Mouse (Mus musculus) lung, embryonic 14.5 days (tissue): ENCODE measurements around the gene Klhl40. TPM values are rescaled to one million over a fixed set of nuclear protein-coding genes. Genes with fewer than 3 reads are reported as not detected.

Source experiments
- ATAC-seq: fragments of 200-750 bp; cut with Nextera tagmentation; 2 replicates; pipeline ENCODE4 v1.8.0; 2017; ENCODE audit warnings: mild to moderate bottlenecking, moderate TSS enrichment, moderate library complexity; ENCODE audit not compliant: insufficient read depth
- DNase-seq: peaks from one replicate; pipeline ENCODE4 v3.0.0-alpha.2; 2015
- H3K27ac ChIP-seq: fragments of 300-500 bp; sonication (generic); 2 replicates; pipeline ENCODE4 v1.5.1; 2014; ENCODE audit warnings: low read depth, mild to moderate bottlenecking, moderate library complexity
- H3K27me3 ChIP-seq: fragments of 300-500 bp; sonication (generic); 2 replicates; pipeline ENCODE4 v1.6.1; 2014; ENCODE audit warnings: low read length, control low read depth; ENCODE audit not compliant: insufficient read depth
- H3K36me3 ChIP-seq: fragments of 300-500 bp; sonication (generic); 2 replicates; pipeline ENCODE4 v1.6.1; 2014; ENCODE audit warnings: control low read depth; ENCODE audit not compliant: insufficient read depth
- H3K4me1 ChIP-seq: fragments of 300-500 bp; sonication (generic); 2 replicates; pipeline ENCODE4 v1.6.1; 2014; ENCODE audit warnings: antibody characterized with exemption, control low read depth; ENCODE audit not compliant: insufficient read depth
- H3K4me2 ChIP-seq: fragments of 300-500 bp; sonication (generic); 2 replicates; pipeline ENCODE4 v1.6.1; 2014; ENCODE audit warnings: mild to moderate bottlenecking
- H3K4me3 ChIP-seq: fragments of 300-500 bp; sonication (generic); 2 replicates; pipeline ENCODE4 v1.5.1; 2014; ENCODE audit warnings: low read depth, low read length
- H3K9ac ChIP-seq: fragments of 300-500 bp; sonication (generic); 2 replicates; pipeline ENCODE4 v1.6.1; 2014
- H3K9me3 ChIP-seq: fragments of 300-500 bp; sonication (generic); 2 replicates; pipeline ENCODE4 v1.6.1; 2016; ENCODE audit warnings: low read depth, low read length, control low read depth
- CTCF ChIP-seq: IDR thresholded peaks from 2 replicates; pipeline ENCODE4 v1.5.1; 2016; ENCODE audit warnings: antibody characterized with exemption, low read depth
- whole genome bisulfite sequencing: fragments of 180-500 bp; shearing (Covaris S2); extraction: QIAGEN DNeasy Blood & Tissue Kit; methylation state at CpG from one replicate; pipeline ENCODE4 v1.1.7; 2014; 5-methylcytosine and 5-hydroxymethylcytosine counted together
- polyA plus RNA-seq: library from polyadenylated mRNA; unstranded; fragments of >200 nt; fragmentation: Nextera tagmentation; extraction: Ambion mirVana; gene quantifications from 2 replicates; pipeline ENCODE4 v1.2.1, GENCODE M21; 2014

The Klhl40 gene
- polyA plus RNA-seq, 1 experiment from 2014 or later, result 0.17 TPM

- DNase-seq (no peak), ATAC-seq (no peak)
- no peak overlapping the region for H3K4me3 ChIP-seq
- H3K27ac ChIP-seq, result no peak overlapping the region
- H3K9ac ChIP-seq, result no peak overlapping the region
- H3K9me3 ChIP-seq, result no peaks in the 10 kb centered on the region
- no peak overlapping the region for H3K4me2 ChIP-seq
- no peaks in the 10 kb centered on the region for H3K36me3 ChIP-seq
- WGBS, result 81% methylated on average over 7 of the region's 7 CpGs
- no peak for TF ChIP-seq CTCF
- H3K4me1 ChIP-seq, result no peaks in the 10 kb centered on the region
- H3K27me3 ChIP-seq, result no peaks in the 10 kb centered on the region
Measured at GRCm38 (mm10) chr9:121823991-121824390, 46.6 kb downstream of the Klhl40 start.

- no peaks in the 10 kb centered on the region for H3K4me1 ChIP-seq
- H3K4me2 ChIP-seq, result no peak overlapping the region
- DNase-seq, result no peak
- H3K36me3 ChIP-seq, result no peaks in the 10 kb centered on the region
- no peak overlapping the region for H3K9ac ChIP-seq
- TF ChIP-seq CTCF, result no peak
- 79% methylated on average over 3 of the region's 3 CpGs for WGBS
- no peaks in the 10 kb centered on the region for H3K27me3 ChIP-seq
- ATAC-seq, result no peak
- no peak overlapping the region for H3K4me3 ChIP-seq
- no peaks in the 10 kb centered on the region for H3K9me3 ChIP-seq
- H3K27ac ChIP-seq, result no peak overlapping the region
Measured at GRCm38 (mm10) chr9:121826356-121826755, 48.9 kb downstream of the Klhl40 start.

GRCm38 (mm10) chr9:121828314-121828713 lies 50.9 kb downstream of the Klhl40 start:
- H3K4me1 ChIP-seq, result no peaks in the 10 kb centered on the region
- H3K27me3 ChIP-seq, result no peaks in the 10 kb centered on the region
- H3K9me3 ChIP-seq, result no peaks in the 10 kb centered on the region
- ATAC-seq (no peak), DNase-seq (no peak)
- no peak overlapping the region for H3K27ac ChIP-seq
- no peaks in the 10 kb centered on the region for H3K36me3 ChIP-seq
- no peak overlapping the region for H3K9ac ChIP-seq
- H3K4me2 ChIP-seq, result no peak overlapping the region
- no peak overlapping the region for H3K4me3 ChIP-seq
- no peak for TF ChIP-seq CTCF
- 52% methylated on average over 6 of the region's 6 CpGs for WGBS

GRCm38 (mm10) chr9:121829270-121829992 lies 52.0 kb downstream of the Klhl40 start:
- WGBS, result 45% methylated on average over 7 of the region's 7 CpGs
- no peaks in the 10 kb centered on the region for H3K9me3 ChIP-seq
- no peaks in the 10 kb centered on the region for H3K4me1 ChIP-seq
- ATAC-seq (no peak), DNase-seq (no peak)
- no peak overlapping the region for H3K4me3 ChIP-seq
- H3K9ac ChIP-seq, result no peak overlapping the region
- H3K36me3 ChIP-seq, result no peaks in the 10 kb centered on the region
- H3K27ac ChIP-seq, result no peak overlapping the region
- no peak for TF ChIP-seq CTCF
- H3K27me3 ChIP-seq, result no peaks in the 10 kb centered on the region
- H3K4me2 ChIP-seq, result no peak overlapping the region

- WGBS, result 70% methylated on average over 6 of the region's 6 CpGs
Measured at GRCm38 (mm10) chr9:121830243-121830955, 53.0 kb downstream of the Klhl40 start.

GRCm38 (mm10) chr9:121830956-121831293 lies 53.5 kb downstream of the Klhl40 start:
- ATAC-seq (0 out of 2 replicates have a peak, but pooled peaks have one; percentile 10), DNase-seq (peak; percentile 94)
- Histone ChIP-seq H3K9me3 (no peaks in the 10 kb centered on the region; the same call in 1 of the 2 replicates), H3K27me3 (no peaks in the 10 kb centered on the region), H3K9ac (no peak overlapping the region), H3K4me2 (no peak overlapping the region), H3K36me3 (no peaks in the 10 kb centered on the region), H3K4me1 (no peaks in the 10 kb centered on the region), H3K4me3 (no peak overlapping the region), H3K27ac (no peak overlapping the region)
- peak; percentile 90 for TF ChIP-seq CTCF
- WGBS, result 20% methylated on average over 6 of the region's 6 CpGs

More at GRCm38 (mm10) chr9:121830243-121830955, 53.0 kb downstream of the Klhl40 start:
- Histone ChIP-seq H3K4me3 (no peak overlapping the region), H3K9ac (no peak overlapping the region), H3K4me2 (no peak overlapping the region), H3K27me3 (no peaks in the 10 kb centered on the region), H3K4me1 (no peaks in the 10 kb centered on the region), H3K9me3 (no peaks in the 10 kb centered on the region; the same call in 1 of the 2 replicates), H3K27ac (no peak overlapping the region), H3K36me3 (no peaks in the 10 kb centered on the region)
- DNase-seq (peak; percentile 48), ATAC-seq (peak; percentile 6; the same call in 1 of the 2 replicates)
- peak; percentile 62 for TF ChIP-seq CTCF

Other genes with a start within 250 kb of the Klhl40 start
- gene Lyzl4, start 135.5 kb upstream of the Klhl40 start, polyA plus RNA-seq, result not detected in 2 replicates
- 0.47 and 0.54 TPM in 2 replicates for gene Vipr1, start 134.9 kb upstream of the Klhl40 start, polyA plus RNA-seq
- 8.1 and 9.6 TPM in 2 replicates for gene Sec22c, start 72.1 kb upstream of the Klhl40 start, polyA plus RNA-seq
- gene Ss18l2, start 67.3 kb upstream of the Klhl40 start, polyA plus RNA-seq, result 105 and 109 TPM in 2 replicates
- gene Nktr, start 58.4 kb upstream of the Klhl40 start, polyA plus RNA-seq, result 70.4 and 74.2 TPM in 2 replicates
- 13.6 and 13.8 TPM in 2 replicates for gene Zfp651, start 18.3 kb upstream of the Klhl40 start, polyA plus RNA-seq
- gene Hhatl, start 14.9 kb downstream of the Klhl40 start, polyA plus RNA-seq, result 0.34 and 0.91 TPM in 2 replicates
- gene Ccdc13, start 61.9 kb downstream of the Klhl40 start, polyA plus RNA-seq, result 0.39 and 0.78 TPM in 2 replicates
- gene Higd1a, start 80.8 kb downstream of the Klhl40 start, polyA plus RNA-seq, result 163 and 169 TPM in 2 replicates
- gene Ackr2, start 120.7 kb downstream of the Klhl40 start, polyA plus RNA-seq, result 0.88 TPM in 2 replicates
- gene Cyp8b1, start 138.7 kb downstream of the Klhl40 start, polyA plus RNA-seq, result not detected in 2 replicates
- 1.7 and 2.2 TPM in 2 replicates for gene Fam198a, start 173.4 kb downstream of the Klhl40 start, polyA plus RNA-seq
- gene Pomgnt2, start 219.5 kb downstream of the Klhl40 start, polyA plus RNA-seq, result 9.9 and 10.5 TPM in 2 replicates